Comparison of ENCODE assay signal across 14 mouse cellular contexts in genomic region chr19:42068441-42069240, GRCm38 (mm10). TPM values are rescaled to one million over a fixed set of nuclear protein-coding genes. Genes with fewer than 3 reads are reported as not detected.
A peak's percentile ranks its signal among the peaks of the same experiment; 100 is the strongest.
DNase-seq lines count a peak whose midpoint lies in the region; ATAC-seq and TF ChIP-seq lines count a peak whose summit lies in the region.
"Had no signal": no experiment of that assay in that cellular context is flagged by ENCODE, and none has a peak within 500 bp of the region (broad histone marks: within the 10 kb centered on the region; RNA-seq: fewer than 3 reads in every experiment).

No protein-coding gene starts in this region.

- no peak for ATAC-seq in kidney, postnatal 0 days (replicated peaks; ENCODE audit: low FRiP score, low read depth)
- ATAC-seq in heart, embryonic 15.5 days (replicated peaks; ENCODE audit: insufficient number of reproducible peaks, insufficient read depth, low FRiP score, low read depth), result no peak
- ATAC-seq: forebrain, embryonic 15.5 days had no signal

- no peaks in the 10 kb centered on the region for H3K27me3 ChIP-seq in kidney, postnatal 0 days (ENCODE audit: insufficient read depth, low read length)
- no peaks in the 10 kb centered on the region for H3K27me3 ChIP-seq in heart, embryonic 15.5 days
- H3K27me3 ChIP-seq: forebrain, embryonic 15.5 days; limb, embryonic 15.5 days had no signal

- H3K9ac ChIP-seq in kidney, postnatal 0 days (ENCODE audit: low read depth, low read length), result no peak overlapping the region
- H3K9ac ChIP-seq in heart, embryonic 15.5 days, result no peak overlapping the region
- H3K9ac ChIP-seq: forebrain, embryonic 15.5 days; limb, embryonic 15.5 days had no signal

- TF ChIP-seq CTCF in kidney, postnatal 0 days (IDR thresholded peaks at IDR 0.05; ENCODE audit: low read depth), result no peak

- H3K4me1 ChIP-seq in kidney, postnatal 0 days (replicated peaks; ENCODE audit: insufficient read depth, low read length), result 0 out of 2 replicates have a peak, but pooled peaks cover 3% of the 10 kb centered on the region
- H3K4me1 ChIP-seq in heart, embryonic 15.5 days (replicated peaks), result peaks cover 7% of the 10 kb centered on the region; the same call in 1 of the 2 replicates
- H3K4me1 ChIP-seq: forebrain, embryonic 15.5 days; limb, embryonic 15.5 days had no signal

- 0 out of 2 replicates have a peak overlapping the region, but pooled peaks have one; percentile 6 for H3K27ac ChIP-seq in kidney, postnatal 0 days
- no peak overlapping the region for H3K27ac ChIP-seq in heart, embryonic 15.5 days
- H3K27ac ChIP-seq: forebrain, embryonic 15.5 days; hindbrain, embryonic 10.5 days; limb, embryonic 15.5 days had no signal

- DNase-seq in kidney, postnatal 0 days (ENCODE audit: low spot score), result no peak
- no peak for DNase-seq in kidney, postnatal 36 days
- peak; percentile 73 for DNase-seq in gastrocnemius, postnatal 25 days
- peak; percentile 51 to 72 for DNase-seq in lung, postnatal 4 days
- DNase-seq in embryo, embryonic 9.5 days (ENCODE audit: extremely low spot score), result no peak
- DNase-seq in cerebellum, postnatal 36 days, result no peak

- WGBS in kidney, postnatal 0 days, result 75% methylated on average over 11 of the region's 11 CpGs
- WGBS in heart, embryonic 15.5 days, result 65% methylated on average over 11 of the region's 11 CpGs

- no peaks in the 10 kb centered on the region for H3K9me3 ChIP-seq in kidney, postnatal 0 days (replicated peaks; ENCODE audit: low read length)
- H3K9me3 ChIP-seq in heart, embryonic 15.5 days (replicated peaks), result no peaks in the 10 kb centered on the region
- H3K9me3 ChIP-seq: forebrain, embryonic 15.5 days; hindbrain, embryonic 10.5 days; limb, embryonic 15.5 days had no signal

- H3K36me3 ChIP-seq in kidney, postnatal 0 days (ENCODE audit: insufficient read depth, low read length), result no peaks in the 10 kb centered on the region
- no peaks in the 10 kb centered on the region for H3K36me3 ChIP-seq in heart, embryonic 15.5 days
- H3K36me3 ChIP-seq: limb, embryonic 15.5 days had no signal

- no peak overlapping the region for H3K4me3 ChIP-seq in kidney, postnatal 0 days (replicated peaks; ENCODE audit: low read depth, low read length)
- no peak overlapping the region for H3K4me3 ChIP-seq in heart, embryonic 15.5 days
- H3K4me3 ChIP-seq: forebrain, embryonic 15.5 days; hindbrain, embryonic 10.5 days; limb, embryonic 15.5 days had no signal

- no peak overlapping the region for H3K4me2 ChIP-seq in kidney, postnatal 0 days (ENCODE audit: low read length)
- H3K4me2 ChIP-seq in heart, embryonic 15.5 days, result peak overlapping the region; percentile 14; the same call in 1 of the 2 replicates
- H3K4me2 ChIP-seq: forebrain, embryonic 15.5 days; limb, embryonic 15.5 days had no signal

RNA-seq across cellular contexts. Expression of gene 4933411K16Rik, which starts 16.6 kb away (rescaled TPM):
- polyA plus RNA-seq in kidney, postnatal 0 days (2015; fragmentation: Nextera tagmentation; extraction: Ambion mirVana), result 0.34 and 0.38 TPM in 2 replicates
- under 1 TPM; 0.20 to 0.32 TPM for total RNA-seq in gastrocnemius, postnatal 25 days (2021)
- polyA plus RNA-seq in heart, embryonic 15.5 days (2015; fragmentation: Nextera tagmentation; extraction: Ambion mirVana), result not detected in 2 replicates
- total RNA-seq: megakaryocyte progenitor cell, adult 5-6 weeks had no signal
- polyA plus RNA-seq: embryonic facial prominence, embryonic 14.5 days; forebrain, embryonic 15.5 days; hindbrain, embryonic 10.5 days; limb, embryonic 15.5 days; stomach, embryonic 16.5 days had no signal

RNA-seq across cellular contexts. Expression of gene Morn4, which starts 17.5 kb away (rescaled TPM):
- polyA plus RNA-seq in kidney, postnatal 0 days (2015; fragmentation: Nextera tagmentation; extraction: Ambion mirVana), result 22.2 and 24.6 TPM in 2 replicates
- total RNA-seq in gastrocnemius, postnatal 25 days (2021), result 1 to 10 TPM; 1.2 to 1.8 TPM
- 10.4 and 12.6 TPM in 2 replicates for polyA plus RNA-seq in heart, embryonic 15.5 days (2015; fragmentation: Nextera tagmentation; extraction: Ambion mirVana)
- total RNA-seq: monocyte, adult 5-6 weeks had no signal

RNA-seq across cellular contexts. Expression of gene Pi4k2a, which starts 21.6 kb away (rescaled TPM):
- polyA plus RNA-seq in kidney, postnatal 0 days (2015; fragmentation: Nextera tagmentation; extraction: Ambion mirVana), result 31.9 and 33.2 TPM in 2 replicates
- 10 to 100 TPM; 10.4 to 12.2 TPM for total RNA-seq in gastrocnemius, postnatal 25 days (2021)
- 13.3 and 16.1 TPM in 2 replicates for polyA plus RNA-seq in heart, embryonic 15.5 days (2015; fragmentation: Nextera tagmentation; extraction: Ambion mirVana)

RNA-seq across cellular contexts. Expression of gene Hoga1, which starts 23.2 kb away (rescaled TPM):
- 97.6 and 110 TPM in 2 replicates for polyA plus RNA-seq in kidney, postnatal 0 days (2015; fragmentation: Nextera tagmentation; extraction: Ambion mirVana)
- 1 to 10 TPM; 2.1 to 2.3 TPM for total RNA-seq in gastrocnemius, postnatal 25 days (2021)
- 0.44 and 0.80 TPM in 2 replicates for polyA plus RNA-seq in heart, embryonic 15.5 days (2015; fragmentation: Nextera tagmentation; extraction: Ambion mirVana)
- total RNA-seq: monocyte, adult 5-6 weeks had no signal

RNA-seq across cellular contexts. Expression of gene Ankrd2, which starts 32.8 kb away (rescaled TPM):
- 0.11 and 0.13 TPM in 2 replicates for polyA plus RNA-seq in kidney, postnatal 0 days (2015; fragmentation: Nextera tagmentation; extraction: Ambion mirVana)
- total RNA-seq in gastrocnemius, postnatal 25 days (2021), result 1,000 to 10,000 TPM in 1 of 2 experiments, 100 to 1,000 TPM in 1; 167 to 1,046 TPM
- polyA plus RNA-seq in heart, embryonic 15.5 days (2015; fragmentation: Nextera tagmentation; extraction: Ambion mirVana), result 0.25 TPM in 1 of 2 replicates, not detected in the other
- total RNA-seq: megakaryocyte progenitor cell, adult 5-6 weeks; monocyte, adult 5-6 weeks had no signal
- polyA plus RNA-seq: hindbrain, embryonic 10.5 days had no signal

Comparison
In these comparisons a context has a peak if more than half of its experiments do, and no peak if none do; other contexts are left out.
1. DNase-seq: peak in gastrocnemius, postnatal 25 days (single experiment) and lung, postnatal 4 days (2 of 2); none in kidney, postnatal 0 days (single experiment), kidney, postnatal 36 days (0 of 2), embryo, embryonic 9.5 days (single experiment) and cerebellum, postnatal 36 days (0 of 2).